Mouse (Mus musculus) cerebellum, adult 18-20 months (tissue): ENCODE measurements at regions not wholly inside any gene's neighbourhood (a gene's known extent, or its start where the extent isn't known, plus 50 kb on each side); places are given as distances from the start of the nearest gene placed in this dataset.

Source experiments
- DNase-seq, 2 experiments: peaks; one replicate each; pipeline ENCODE4 v3.0.0; 2021

DNA sequence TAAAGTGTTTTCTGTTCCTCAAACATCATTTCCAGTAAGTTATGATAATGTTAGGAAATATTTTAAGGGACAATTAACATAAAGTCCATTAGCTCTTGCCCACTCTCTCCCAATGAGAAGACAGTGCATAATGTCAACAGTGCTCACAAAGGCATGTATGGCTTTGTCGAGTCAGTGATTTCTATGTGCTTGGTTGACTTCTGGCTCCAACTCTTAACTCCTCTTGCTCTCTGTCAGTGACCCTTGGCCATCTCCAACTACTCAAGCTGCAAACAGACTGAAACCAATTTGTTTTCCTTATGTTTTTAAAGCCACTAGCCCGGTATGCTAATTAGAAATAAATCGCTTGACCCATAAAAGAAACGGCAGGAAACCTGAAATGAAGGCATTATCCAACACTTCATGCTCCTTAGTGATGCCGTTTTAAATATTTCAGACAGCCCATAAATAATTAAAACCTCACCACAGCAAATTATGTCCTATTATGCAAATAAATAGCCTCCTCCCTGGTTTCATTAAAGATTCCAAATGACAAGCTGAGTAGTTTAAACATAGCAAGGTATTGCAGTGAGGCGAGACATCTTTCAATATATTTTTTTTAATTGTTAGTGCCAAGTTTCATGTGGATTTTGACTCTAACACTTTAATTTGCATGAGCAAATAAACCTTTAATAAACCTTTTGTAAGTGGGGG is 1864.6 kb upstream of the Tenm3 start:
- DNase-seq = no peak

DNA sequence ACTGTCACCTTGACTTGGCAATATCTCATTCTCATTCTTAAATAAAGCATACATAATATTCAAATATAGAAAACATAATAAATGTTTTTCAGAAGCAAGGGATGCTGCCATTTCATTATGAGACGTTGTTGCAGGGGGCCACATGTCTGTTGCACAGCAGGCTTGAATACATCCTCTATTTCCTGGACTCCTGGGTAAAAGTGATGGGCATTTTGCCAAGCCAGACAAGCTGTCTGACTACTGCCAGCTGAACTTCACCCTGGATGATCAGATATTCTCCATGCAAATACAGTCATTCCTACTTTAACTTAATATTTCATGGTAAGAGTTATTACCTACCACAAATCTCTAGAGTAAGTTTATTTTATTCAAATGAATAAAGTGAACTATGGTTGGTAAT is 1860.5 kb upstream of the Tenm3 start:
- peak in 1 of 2 experiments; percentile 3 for DNase-seq

DNA sequence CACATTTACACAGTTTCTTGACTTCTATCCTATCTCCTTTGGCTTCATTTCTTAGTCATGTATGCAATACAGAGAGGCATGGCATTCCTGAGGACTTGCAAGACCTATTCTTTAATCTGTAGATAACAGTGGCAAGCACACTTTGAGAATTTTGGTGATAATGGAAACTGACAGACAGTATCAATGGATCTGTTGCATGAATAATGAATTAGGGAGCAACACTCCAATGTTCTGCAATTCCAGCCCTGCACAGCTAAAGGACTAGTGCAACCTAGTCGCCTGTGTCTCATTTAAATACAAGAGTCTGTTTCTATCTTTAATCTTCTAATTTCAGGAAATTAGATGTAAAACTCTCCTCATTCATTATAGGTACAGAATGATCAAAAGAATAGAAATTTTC is 1845.3 kb upstream of the Tenm3 start:
- no peak for DNase-seq

DNA sequence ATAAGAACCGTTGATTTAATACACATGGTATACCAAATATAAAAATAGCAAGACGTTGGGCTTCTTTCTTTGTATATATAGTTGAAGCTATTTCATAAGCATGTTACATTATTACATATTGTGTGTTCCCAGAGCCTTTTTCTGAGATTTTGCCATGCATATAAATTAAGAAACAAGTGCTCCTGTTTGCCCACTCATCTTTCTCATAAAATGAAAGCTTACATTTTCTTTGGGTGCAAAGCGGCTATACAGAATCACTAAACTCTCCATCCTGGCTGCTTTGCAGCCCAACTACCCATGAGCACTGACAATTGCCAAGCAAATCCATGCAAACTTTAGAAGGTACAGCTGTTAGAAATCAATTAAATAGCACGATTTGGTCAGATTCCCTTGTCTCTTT is 1821.6 kb upstream of the Tenm3 start:
- DNase-seq = no peak
